Mouse (Mus musculus): ENCODE measurements around the gene Procr. TPM values are rescaled to one million over a fixed set of nuclear protein-coding genes. Genes with fewer than 3 reads are reported as not detected.
A peak's percentile ranks its signal among the peaks of the same experiment; 100 is the strongest.

Gene Procr
- polyA plus RNA-seq, 1 experiment: 9.0 TPM

DNA sequence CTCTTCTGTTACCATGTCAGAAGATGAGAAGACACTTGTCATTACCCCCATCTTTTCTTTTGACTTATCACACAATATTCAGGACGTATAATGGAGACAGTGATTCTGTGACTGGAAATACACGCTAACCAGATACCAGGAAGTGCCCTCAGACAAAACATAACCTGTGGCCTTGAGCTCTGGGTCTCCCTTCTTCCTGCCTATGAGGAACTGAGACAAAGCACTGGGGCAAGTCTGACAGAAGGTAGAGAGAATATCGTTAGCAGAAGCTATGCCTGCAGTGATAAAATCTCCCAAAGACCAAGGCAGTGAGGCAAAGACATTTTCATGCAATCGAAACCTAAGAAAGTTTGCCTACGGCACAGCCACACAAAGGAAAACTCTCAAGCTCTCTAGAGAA is 30.3 kb upstream of the Procr start:
- Histone ChIP-seq H3K27ac (ENCODE audit: insufficient read depth, low read length) (peak overlapping the region; percentile 52; the same call in 1 of the 2 replicates), H3K4me1 (ENCODE audit: control insufficient read depth, insufficient read depth, insufficient read length) (0 out of 2 replicates have a peak, but pooled peaks cover 5% of the 10 kb centered on the region), H3K36me3 (ENCODE audit: control insufficient read depth, insufficient read depth, low read length) (peaks cover 15% of the 10 kb centered on the region), H3K27me3 (ENCODE audit: control insufficient read depth, insufficient read depth, low read length) (no peaks in the 10 kb centered on the region), H3K4me3 (ENCODE audit: extremely low read depth, insufficient read depth, insufficient read length) (no peak overlapping the region)
- WGBS: 33% methylated on average over 5 of the region's 5 CpGs
- peak; percentile 12 to 14 for DNase-seq (ENCODE audit: low read depth in 1 of 2, low spot score in 2 of 2)
- no peak for TF ChIP-seq POLR2A (IDR thresholded peaks at IDR 0.05; ENCODE audit: low read depth, low read length)
- TF ChIP-seq CTCF (IDR thresholded peaks at IDR 0.05; ENCODE audit: extremely low read depth, insufficient read depth, insufficient read length, insufficient replicate concordance): no peak

DNA sequence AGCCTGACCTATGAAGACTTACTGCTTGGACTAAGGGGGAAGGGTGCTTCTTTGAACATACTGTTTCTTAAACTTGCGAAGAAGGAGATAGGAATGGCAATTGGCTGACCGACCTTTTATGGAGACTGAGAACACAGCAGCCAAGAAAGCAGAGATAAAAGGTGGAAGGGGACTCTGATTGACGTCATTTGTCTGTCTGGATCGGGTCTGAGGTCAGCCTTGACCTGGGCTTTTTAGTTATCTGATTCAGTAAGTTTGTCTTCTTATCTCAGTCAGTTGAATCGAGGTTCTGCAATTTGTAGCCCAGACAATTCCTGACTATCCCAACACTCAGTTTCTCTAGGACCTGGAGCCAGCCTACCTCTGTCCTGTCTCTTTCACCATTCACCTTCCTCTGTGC is 26.9 kb upstream of the Procr start:
- H3K27ac ChIP-seq (ENCODE audit: insufficient read depth, low read length): no peak overlapping the region
- H3K4me3 ChIP-seq (ENCODE audit: extremely low read depth, insufficient read depth, insufficient read length): no peak overlapping the region
- peaks cover 7% of the 10 kb centered on the region; the same call in 1 of the 2 replicates for H3K4me1 ChIP-seq (ENCODE audit: control insufficient read depth, insufficient read depth, insufficient read length)
- H3K27me3 ChIP-seq (ENCODE audit: control insufficient read depth, insufficient read depth, low read length): no peaks in the 10 kb centered on the region
- 77% methylated on average over 5 of the region's 5 CpGs for WGBS
- no peak for DNase-seq (ENCODE audit: low read depth in 1 of 2, low spot score in 2 of 2)
- peaks cover 4% of the 10 kb centered on the region for H3K36me3 ChIP-seq (ENCODE audit: control insufficient read depth, insufficient read depth, low read length)
- no peak for TF ChIP-seq POLR2A (IDR thresholded peaks at IDR 0.05; ENCODE audit: low read depth, low read length)
- no peak for TF ChIP-seq CTCF (IDR thresholded peaks at IDR 0.05; ENCODE audit: extremely low read depth, insufficient read depth, insufficient read length, insufficient replicate concordance)

DNA sequence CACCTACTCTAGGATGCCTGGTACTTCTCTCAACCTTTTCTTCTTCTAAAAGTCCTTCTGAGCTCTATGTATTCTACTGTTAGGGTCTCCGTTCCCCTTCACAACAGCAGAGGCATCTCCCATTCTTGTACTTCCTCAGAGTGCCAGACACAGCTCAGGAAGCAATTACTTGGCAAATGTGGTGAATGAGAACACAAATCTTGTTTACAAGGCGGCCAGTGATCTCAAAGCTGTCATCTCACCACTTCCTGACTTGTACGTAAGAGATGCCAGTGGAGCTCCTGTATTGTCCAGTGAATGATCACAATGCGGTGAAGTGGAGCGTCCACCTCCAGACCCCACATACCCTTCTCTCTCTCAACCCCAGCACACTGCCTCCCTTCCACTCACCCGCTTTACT is 26.4 kb upstream of the Procr start:
- 86% methylated on average over 6 of the region's 6 CpGs for WGBS
- no peak overlapping the region for H3K27ac ChIP-seq (ENCODE audit: insufficient read depth, low read length)
- peaks cover 4% of the 10 kb centered on the region for H3K36me3 ChIP-seq (ENCODE audit: control insufficient read depth, insufficient read depth, low read length)
- DNase-seq (ENCODE audit: low read depth in 1 of 2, low spot score in 2 of 2): no peak
- H3K4me1 ChIP-seq (ENCODE audit: control insufficient read depth, insufficient read depth, insufficient read length): peaks cover 7% of the 10 kb centered on the region; the same call in 1 of the 2 replicates
- no peak overlapping the region for H3K4me3 ChIP-seq (ENCODE audit: extremely low read depth, insufficient read depth, insufficient read length)
- H3K27me3 ChIP-seq (ENCODE audit: control insufficient read depth, insufficient read depth, low read length): no peaks in the 10 kb centered on the region
- TF ChIP-seq CTCF (IDR thresholded peaks at IDR 0.05; ENCODE audit: extremely low read depth, insufficient read depth, insufficient read length, insufficient replicate concordance) (no peak), POLR2A (IDR thresholded peaks at IDR 0.05; ENCODE audit: low read depth, low read length) (no peak)

DNA sequence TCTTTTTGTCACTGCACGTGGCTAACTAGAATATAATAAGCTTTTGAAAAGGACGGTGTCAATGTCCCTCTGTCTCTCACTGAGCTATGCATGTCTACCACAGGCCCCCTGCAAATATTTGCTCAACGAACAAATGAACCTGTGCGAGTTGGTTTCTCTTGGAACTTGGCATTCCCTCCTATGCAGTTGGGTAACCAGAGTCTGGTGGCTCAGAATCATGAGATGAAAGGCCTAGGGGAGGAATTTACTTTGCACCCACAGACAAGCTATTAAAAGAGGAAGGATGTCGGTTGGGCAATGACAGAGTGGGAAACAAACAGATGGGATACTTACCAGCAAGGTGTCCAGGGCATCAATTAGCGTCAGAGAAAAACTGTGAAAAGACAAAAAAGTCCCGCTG is 24.6 kb upstream of the Procr start:
- H3K4me1 ChIP-seq (ENCODE audit: control insufficient read depth, insufficient read depth, insufficient read length): peaks cover 2% of the 10 kb centered on the region; the same call in 1 of the 2 replicates
- H3K27ac ChIP-seq (ENCODE audit: insufficient read depth, low read length): no peak overlapping the region
- H3K36me3 ChIP-seq (ENCODE audit: control insufficient read depth, insufficient read depth, low read length): peaks cover 4% of the 10 kb centered on the region
- DNase-seq (ENCODE audit: low read depth in 1 of 2, low spot score in 2 of 2): no peak
- no peaks in the 10 kb centered on the region for H3K27me3 ChIP-seq (ENCODE audit: control insufficient read depth, insufficient read depth, low read length)
- WGBS: 63% methylated on average over 7 of the region's 7 CpGs
- H3K4me3 ChIP-seq (ENCODE audit: extremely low read depth, insufficient read depth, insufficient read length): no peak overlapping the region
- TF ChIP-seq POLR2A (IDR thresholded peaks at IDR 0.05; ENCODE audit: low read depth, low read length) (no peak), CTCF (IDR thresholded peaks at IDR 0.05; ENCODE audit: extremely low read depth, insufficient read depth, insufficient read length, insufficient replicate concordance) (no peak)

DNA sequence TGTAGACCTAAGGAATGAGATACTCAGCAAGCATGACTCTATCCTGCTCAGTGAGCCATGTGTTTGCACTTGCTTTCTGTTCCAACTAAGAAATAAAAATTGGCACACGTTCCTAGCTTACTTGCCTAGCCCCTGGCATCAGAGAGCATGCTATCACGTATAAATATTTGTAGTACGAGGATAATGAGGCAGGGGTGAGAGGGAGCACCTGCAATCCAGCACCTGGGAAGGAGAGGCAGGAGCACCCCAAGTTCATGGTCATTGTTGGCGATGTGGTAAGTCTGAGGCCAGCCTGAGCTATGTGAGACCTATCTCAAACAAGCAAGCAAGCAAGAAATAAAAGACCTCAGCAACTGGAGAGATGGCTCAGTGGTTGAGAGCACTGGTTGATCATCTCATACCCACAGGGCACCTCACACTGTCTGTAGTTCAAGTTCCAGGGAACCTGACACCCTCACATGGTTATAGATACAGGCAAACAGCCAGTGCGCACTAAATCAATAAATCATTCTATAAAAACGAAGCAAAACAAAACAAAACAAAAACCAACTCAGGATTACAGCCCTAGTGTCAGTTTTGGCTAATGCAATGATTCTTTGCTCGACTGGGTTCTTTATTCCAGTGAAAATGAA is 23.0 kb upstream of the Procr start:
- no peak overlapping the region for H3K4me3 ChIP-seq (ENCODE audit: extremely low read depth, insufficient read depth, insufficient read length)
- H3K4me1 ChIP-seq (ENCODE audit: control insufficient read depth, insufficient read depth, insufficient read length): peaks cover 2% of the 10 kb centered on the region; the same call in 1 of the 2 replicates
- no peak overlapping the region for H3K27ac ChIP-seq (ENCODE audit: insufficient read depth, low read length)
- 82% methylated on average over 7 of the region's 7 CpGs for WGBS
- TF ChIP-seq CTCF (IDR thresholded peaks at IDR 0.05; ENCODE audit: extremely low read depth, insufficient read depth, insufficient read length, insufficient replicate concordance) (no peak), POLR2A (IDR thresholded peaks at IDR 0.05; ENCODE audit: low read depth, low read length) (no peak)
- peaks cover 2% of the 10 kb centered on the region; the same call in 1 of the 2 replicates for H3K36me3 ChIP-seq (ENCODE audit: control insufficient read depth, insufficient read depth, low read length)
- DNase-seq (ENCODE audit: low read depth in 1 of 2, low spot score in 2 of 2): no peak
- H3K27me3 ChIP-seq (ENCODE audit: control insufficient read depth, insufficient read depth, low read length): no peaks in the 10 kb centered on the region

DNA sequence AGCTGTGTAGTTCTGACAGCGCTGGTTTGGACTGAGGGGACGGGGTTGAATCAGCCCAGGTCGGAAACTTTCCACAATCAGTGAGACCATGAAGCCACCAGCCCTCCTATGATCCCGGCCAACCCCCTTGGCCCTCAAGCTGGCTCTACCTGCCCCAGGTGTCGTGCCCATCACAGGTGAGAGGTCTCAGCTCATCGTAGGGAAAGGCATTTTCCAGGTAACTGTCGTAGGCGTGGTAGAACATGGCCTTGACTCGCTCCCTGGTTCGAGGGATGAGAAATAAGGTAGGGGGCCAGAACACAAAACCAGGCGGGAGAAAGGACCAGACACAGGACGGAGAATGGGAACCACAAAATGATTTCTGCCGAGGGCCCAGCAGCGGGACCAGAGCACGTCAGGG is 22.2 kb upstream of the Procr start:
- peak overlapping the region; percentile 98 for H3K4me3 ChIP-seq (ENCODE audit: extremely low read depth, insufficient read depth, insufficient read length)
- H3K27ac ChIP-seq (ENCODE audit: insufficient read depth, low read length): no peak overlapping the region
- no peaks in the 10 kb centered on the region; the same call in 1 of the 2 replicates for H3K36me3 ChIP-seq (ENCODE audit: control insufficient read depth, insufficient read depth, low read length)
- H3K4me1 ChIP-seq (ENCODE audit: control insufficient read depth, insufficient read depth, insufficient read length): peaks cover 2% of the 10 kb centered on the region; the same call in 1 of the 2 replicates
- no peak for DNase-seq (ENCODE audit: low read depth in 1 of 2, low spot score in 2 of 2)
- 5% methylated on average over 15 of the region's 15 CpGs for WGBS
- no peaks in the 10 kb centered on the region for H3K27me3 ChIP-seq (ENCODE audit: control insufficient read depth, insufficient read depth, low read length)
- TF ChIP-seq CTCF (IDR thresholded peaks at IDR 0.05; ENCODE audit: extremely low read depth, insufficient read depth, insufficient read length, insufficient replicate concordance): no peak
- TF ChIP-seq POLR2A (IDR thresholded peaks at IDR 0.05; ENCODE audit: low read depth, low read length): no peak

DNA sequence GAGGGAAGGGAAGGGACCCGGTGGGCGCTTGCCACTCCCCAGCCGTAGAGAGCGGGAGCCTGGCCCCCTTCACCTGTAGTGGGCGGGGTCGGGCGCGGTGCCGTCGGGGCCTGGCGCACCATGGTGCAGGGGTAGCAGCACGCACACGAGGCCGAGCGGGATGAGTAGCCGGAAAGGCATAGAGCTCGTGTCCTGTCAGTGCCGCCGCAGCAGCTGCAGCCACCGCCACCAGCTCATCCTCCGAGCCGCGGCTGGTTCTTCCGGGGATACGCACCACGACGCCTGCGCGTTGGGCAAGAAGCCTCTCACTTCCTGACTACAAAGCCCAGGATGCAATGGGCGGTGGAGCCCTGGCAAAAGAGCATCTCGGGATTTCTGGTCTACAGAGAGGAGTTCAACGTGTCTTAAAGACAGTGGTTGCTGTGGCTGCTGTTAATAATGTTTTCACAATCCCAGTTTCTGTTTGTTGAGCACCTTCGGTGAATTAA is 21.7 kb upstream of the Procr start, which contains the start of gene Edem2:
Gene Edem2 (minus strand): TSS at position 318 of the 488 bp plus-strand sequence.
- peak; percentile 84 to 95 for DNase-seq (ENCODE audit: low read depth in 1 of 2, low spot score in 2 of 2)
- WGBS: 1% methylated on average over 33 of the region's 33 CpGs
- H3K27me3 ChIP-seq (ENCODE audit: control insufficient read depth, insufficient read depth, low read length): no peaks in the 10 kb centered on the region
- no peaks in the 10 kb centered on the region; the same call in 1 of the 2 replicates for H3K36me3 ChIP-seq (ENCODE audit: control insufficient read depth, insufficient read depth, low read length)
- H3K4me3 ChIP-seq (ENCODE audit: extremely low read depth, insufficient read depth, insufficient read length): peak within 1 kb of the TSS; percentile 98
- H3K4me1 ChIP-seq (ENCODE audit: control insufficient read depth, insufficient read depth, insufficient read length): peaks cover 2% of the 10 kb centered on the region; the same call in 1 of the 2 replicates
- peak; percentile 95 for TF ChIP-seq POLR2A (IDR thresholded peaks at IDR 0.05; ENCODE audit: low read depth, low read length)
- no peak for TF ChIP-seq CTCF (IDR thresholded peaks at IDR 0.05; ENCODE audit: extremely low read depth, insufficient read depth, insufficient read length, insufficient replicate concordance)
- H3K27ac ChIP-seq (ENCODE audit: insufficient read depth, low read length): 0 out of 2 replicates have a peak within 1 kb of the TSS, but pooled peaks have one; percentile 35

Data from spleen, adult 2 months (tissue).